Mouse (Mus musculus) spleen, adult 2 months (tissue): ENCODE results near the gene Btla. TPM values are rescaled to one million over a fixed set of nuclear protein-coding genes. Genes with fewer than 3 reads are reported as not detected.

Experiments used
- DNase-seq, 2 experiments: peaks; one replicate each; pipeline versions ENCODE4 v3.0.0 to v3.0.0-alpha.2; 2012 to 2021; ENCODE audit warnings: low spot score in 2 of 2, low read depth in 1 of 2
- H3K27ac ChIP-seq: fragments of 200-500 bp; 2 replicates; pipeline ENCODE4 v1.5.1; 2012; ENCODE audit warnings: low read length, inconsistent platforms; ENCODE audit not compliant: insufficient read depth
- H3K27me3 ChIP-seq: fragments of 200-500 bp; 2 replicates; pipeline ENCODE4 v1.6.1; 2012; ENCODE audit warnings: mild to moderate bottlenecking, moderate library complexity, low read length, inconsistent platforms; ENCODE audit not compliant: control insufficient read depth, insufficient read depth
- H3K36me3 ChIP-seq: fragments of 200-500 bp; 2 replicates; pipeline ENCODE4 v1.6.1; 2012; ENCODE audit warnings: mild to moderate bottlenecking, low read length, inconsistent platforms; ENCODE audit not compliant: control insufficient read depth, insufficient read depth
- H3K4me1 ChIP-seq: fragments of 200-500 bp; 2 replicates; pipeline ENCODE4 v1.6.1; 2011; ENCODE audit warnings: inconsistent platforms; ENCODE audit not compliant: control insufficient read depth, insufficient read depth, insufficient read length
- H3K4me3 ChIP-seq: fragments of 200-500 bp; 2 replicates; pipeline ENCODE4 v1.5.1; 2011; ENCODE audit warnings: mild to moderate bottlenecking, inconsistent platforms; ENCODE audit not compliant: insufficient read depth, insufficient read length; ENCODE audit errors: extremely low read depth
- CTCF ChIP-seq: fragments of 200-500 bp; IDR thresholded peaks from 2 replicates; pipeline ENCODE4 v1.5.1; 2011; ENCODE audit warnings: mild to moderate bottlenecking, inconsistent platforms; ENCODE audit not compliant: insufficient read depth, insufficient read length, insufficient replicate concordance; ENCODE audit errors: extremely low read depth
- POLR2A ChIP-seq: fragments of 200-500 bp; IDR thresholded peaks from 2 replicates; pipeline ENCODE4 v1.6.1; 2011; ENCODE audit warnings: low read depth, low read length, inconsistent platforms
- WGBS: fragments of 180-500 bp; shearing (Covaris S2); methylation state at CpG from one replicate; pipeline ENCODE4 v1.1.7; 2018; 5-methylcytosine and 5-hydroxymethylcytosine counted together
- polyA plus RNA-seq: library from polyadenylated mRNA; depleted of rRNA; stranded (reverse); fragments of >200 nt; gene quantifications from 2 replicates; pipeline ENCODE4 v1.2.3, GENCODE M21; 2012; rRNA removed

Gene Btla
- polyA plus RNA-seq: 25.0 and 26.3 TPM in 2 replicates

DNA sequence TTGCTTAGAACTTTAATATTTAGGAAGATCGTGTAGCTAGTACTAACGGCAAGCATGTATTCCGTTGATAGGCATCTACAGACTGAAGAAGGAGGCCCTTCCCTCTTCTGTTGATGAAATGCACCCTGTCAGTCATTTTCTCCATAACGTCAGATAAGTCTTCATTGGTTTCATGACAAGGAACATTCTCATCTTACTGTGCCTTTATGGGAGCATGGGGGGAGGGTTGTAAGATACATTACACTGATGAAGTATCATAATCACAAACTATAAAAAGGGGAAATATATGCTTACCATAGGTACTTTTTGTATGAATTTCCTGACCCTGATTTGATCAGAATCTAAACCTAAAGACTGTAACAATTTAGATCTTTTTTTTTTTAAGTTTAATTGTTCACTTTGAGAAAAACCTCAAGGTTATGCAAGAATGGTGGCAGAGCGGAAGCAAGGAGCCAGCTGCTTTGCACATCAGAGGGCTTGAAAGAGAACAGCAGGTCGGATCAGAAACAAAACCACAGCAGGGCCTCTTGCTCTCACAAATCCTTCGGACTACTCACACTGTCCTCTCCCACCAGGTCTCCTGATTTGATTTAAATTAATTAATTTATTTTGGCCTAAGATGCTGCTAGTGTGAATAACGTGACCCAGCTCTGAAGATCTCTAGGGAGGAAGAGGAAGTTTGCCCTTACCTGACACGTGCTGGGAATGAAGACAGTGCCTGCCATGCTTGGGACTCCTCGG, at the start of gene Btla:
Gene Btla, plus strand, starts transcription at position 668 of the 741 bp plus-strand sequence.
- Histone ChIP-seq H3K36me3 (peaks cover 2% of the 10 kb centered on the region; the same call in 1 of the 2 replicates), H3K4me3 (peak within 1 kb of the TSS; percentile 65), H3K27me3 (no peaks in the 10 kb centered on the region), H3K4me1 (peaks cover 9% of the 10 kb centered on the region; the same call in 1 of the 2 replicates), H3K27ac (peak within 1 kb of the TSS; percentile 92)
- WGBS: 9% methylated on average over 10 of the region's 10 CpGs
- TF ChIP-seq CTCF (no peak), POLR2A (peak; percentile 74)
- DNase-seq: peak; percentile 65 to 73

- TF ChIP-seq POLR2A (no peak), CTCF (no peak)
- Histone ChIP-seq H3K4me1 (no peaks in the 10 kb centered on the region), H3K4me3 (no peak overlapping the region), H3K27ac (no peak overlapping the region), H3K36me3 (peaks cover 15% of the 10 kb centered on the region), H3K27me3 (no peaks in the 10 kb centered on the region)
- no peak for DNase-seq
- 91% methylated on average over 2 of the region's 2 CpGs for WGBS
These were observed 45.6 kb upstream of the Btla start for GRCm38 (mm10) chr16:45178552-45178951.

DNA sequence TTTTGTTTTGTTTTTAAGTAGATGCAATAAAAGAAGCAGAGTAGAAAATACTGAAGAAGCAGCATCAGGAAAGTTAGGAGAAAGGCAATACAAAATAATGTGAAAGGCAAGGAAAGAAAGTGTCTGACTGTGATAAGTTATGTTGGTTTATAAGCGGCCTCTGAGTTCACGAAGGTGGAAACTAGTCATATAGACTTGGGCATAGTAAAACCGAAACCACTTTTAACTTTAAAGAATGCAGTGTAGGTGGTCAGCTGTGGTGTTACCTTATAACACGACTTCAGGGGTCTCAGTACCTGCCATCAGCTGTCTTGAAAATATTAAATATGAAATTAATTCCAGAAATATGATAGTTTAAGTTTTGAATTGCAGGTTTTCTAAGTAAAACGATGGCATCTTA, 42.3 kb upstream of the Btla start:
- TF ChIP-seq CTCF (no peak), POLR2A (no peak)
- H3K27ac ChIP-seq: no peak overlapping the region
- no peaks in the 10 kb centered on the region for H3K27me3 ChIP-seq
- H3K4me3 ChIP-seq: no peak overlapping the region
- DNase-seq: no peak
- peaks cover 14% of the 10 kb centered on the region for H3K36me3 ChIP-seq
- WGBS: 85% methylated on average over 5 of the region's 5 CpGs
- H3K4me1 ChIP-seq: no peaks in the 10 kb centered on the region

GRCm38 (mm10) chr16:45192613-45193012, 31.5 kb upstream of the Btla start:
- WGBS: 3% methylated on average over 1 of the region's 1 CpGs
- DNase-seq: peak; percentile 45 to 74
- H3K27me3 ChIP-seq: no peaks in the 10 kb centered on the region
- H3K36me3 ChIP-seq: peaks cover 4% of the 10 kb centered on the region; the same call in 1 of the 2 replicates
- H3K4me1 ChIP-seq: no peaks in the 10 kb centered on the region
- H3K4me3 ChIP-seq: no peak overlapping the region
- TF ChIP-seq POLR2A (no peak), CTCF (peak; percentile 54; the same call in 1 of the 2 replicates)
- H3K27ac ChIP-seq: no peak overlapping the region

DNA sequence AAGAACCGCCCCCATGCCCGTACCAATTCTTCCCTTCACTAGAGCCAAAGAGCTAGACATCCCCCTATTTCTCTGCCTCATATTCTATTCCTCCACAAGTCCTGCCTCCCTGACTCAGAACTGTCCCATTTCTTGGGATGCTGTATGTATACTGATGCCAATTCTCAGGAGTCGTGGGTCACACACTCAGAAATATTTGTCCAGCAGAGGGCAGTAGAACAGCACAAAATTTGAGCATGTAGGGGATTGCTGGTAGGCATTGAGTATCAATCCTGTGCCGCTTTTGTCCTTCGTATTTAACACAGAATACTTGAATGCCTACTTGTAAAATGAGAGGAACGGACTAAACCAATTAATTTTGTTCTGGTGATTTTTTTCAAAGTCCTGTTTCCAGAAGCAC, 27.3 kb upstream of the Btla start:
- WGBS: 37% methylated on average over 6 of the region's 6 CpGs
- H3K27ac ChIP-seq: no peak overlapping the region
- DNase-seq: peak; percentile 58 to 67

GRCm38 (mm10) chr16:45201395-45201794, 22.7 kb upstream of the Btla start:
- no peak for TF ChIP-seq CTCF
- no peak for TF ChIP-seq POLR2A
- DNase-seq: no peak
- Histone ChIP-seq H3K27me3 (no peaks in the 10 kb centered on the region), H3K4me1 (no peaks in the 10 kb centered on the region; the same call in 1 of the 2 replicates), H3K27ac (no peak overlapping the region), H3K36me3 (no peaks in the 10 kb centered on the region), H3K4me3 (no peak overlapping the region)
- WGBS: 85% methylated on average over 2 of the region's 2 CpGs

More for the DNA sequence above, 27.3 kb upstream of the Btla start:
- TF ChIP-seq CTCF (peak; percentile 51; the same call in 1 of the 2 replicates), POLR2A (no peak)
- Histone ChIP-seq H3K27me3 (no peaks in the 10 kb centered on the region), H3K36me3 (no peaks in the 10 kb centered on the region), H3K4me3 (no peak overlapping the region), H3K4me1 (no peaks in the 10 kb centered on the region; the same call in 1 of the 2 replicates)

GRCm38 (mm10) chr16:45204438-45204837, 19.7 kb upstream of the Btla start:
- Histone ChIP-seq H3K27ac (no peak overlapping the region), H3K36me3 (no peaks in the 10 kb centered on the region), H3K27me3 (no peaks in the 10 kb centered on the region), H3K4me1 (no peaks in the 10 kb centered on the region; the same call in 1 of the 2 replicates), H3K4me3 (no peak overlapping the region)
- no peak for DNase-seq
- TF ChIP-seq CTCF (no peak), POLR2A (no peak)
- WGBS: 31% methylated on average over 4 of the region's 4 CpGs
